Mouse (Mus musculus) large intestine, adult 2 months (tissue): ENCODE results near the gene Wbp2nl. TPM values are rescaled to one million over a fixed set of nuclear protein-coding genes. Genes with fewer than 3 reads are reported as not detected.
A peak's percentile ranks its signal among the peaks of the same experiment; 100 is the strongest.
"Not testable (repeated sequence)": the region's sequence is repeated elsewhere in the genome, so short reads cannot be mapped to it uniquely, and the experiment has no call there.

Experiments used
- DNase-seq: peaks from one replicate; pipeline ENCODE4 v3.0.0-alpha.2; 2012; ENCODE audit warnings: low read depth, low spot score
- WGBS: fragments of 180-500 bp; shearing (Covaris S2); methylation state at CpG from one replicate; pipeline ENCODE4 v1.1.7; 2018; 5-methylcytosine and 5-hydroxymethylcytosine counted together
- polyA plus RNA-seq: library from polyadenylated mRNA; depleted of rRNA; stranded (reverse); fragments of >200 nt; gene quantifications from 2 replicates; pipeline ENCODE4 v1.2.3, GENCODE M21; 2012

Wbp2nl gene
- polyA plus RNA-seq, 1 experiment = 0.11 TPM

DNA sequence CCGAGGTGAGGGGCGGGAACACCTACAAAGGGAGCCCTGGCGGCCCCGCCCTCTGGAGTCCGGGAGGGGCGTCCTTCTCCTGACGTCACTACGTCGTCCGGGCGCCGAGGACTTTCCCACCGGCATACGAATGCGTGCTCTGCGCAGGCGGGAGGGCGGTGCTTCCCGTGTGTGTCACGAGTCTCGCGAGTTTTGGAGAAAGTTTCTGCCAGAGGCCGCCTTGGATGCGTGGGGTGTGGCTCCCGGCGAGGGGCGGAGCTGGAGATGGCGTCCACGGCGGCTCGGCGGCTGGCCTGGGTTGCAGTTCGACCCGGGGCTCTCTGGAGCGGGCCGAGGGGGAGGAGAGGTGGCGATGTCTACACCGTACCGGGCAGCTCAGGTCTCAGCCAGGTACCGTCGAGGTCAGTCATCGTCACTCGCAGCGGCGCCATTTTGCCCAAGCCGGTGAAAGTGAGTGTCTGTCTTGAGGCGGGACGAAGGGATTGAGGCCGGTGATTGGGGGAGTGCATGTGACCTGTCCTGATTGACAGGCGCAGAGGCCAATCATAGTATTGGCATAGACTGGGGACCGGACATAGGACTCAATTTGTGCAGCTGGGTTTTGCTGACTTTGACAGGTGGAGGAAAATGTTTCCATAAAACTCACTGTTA, 47.2 kb downstream of the Wbp2nl start:
- under 1% methylated on average over 51 of the region's 51 CpGs for WGBS
- peak; percentile 99 for DNase-seq

DNA sequence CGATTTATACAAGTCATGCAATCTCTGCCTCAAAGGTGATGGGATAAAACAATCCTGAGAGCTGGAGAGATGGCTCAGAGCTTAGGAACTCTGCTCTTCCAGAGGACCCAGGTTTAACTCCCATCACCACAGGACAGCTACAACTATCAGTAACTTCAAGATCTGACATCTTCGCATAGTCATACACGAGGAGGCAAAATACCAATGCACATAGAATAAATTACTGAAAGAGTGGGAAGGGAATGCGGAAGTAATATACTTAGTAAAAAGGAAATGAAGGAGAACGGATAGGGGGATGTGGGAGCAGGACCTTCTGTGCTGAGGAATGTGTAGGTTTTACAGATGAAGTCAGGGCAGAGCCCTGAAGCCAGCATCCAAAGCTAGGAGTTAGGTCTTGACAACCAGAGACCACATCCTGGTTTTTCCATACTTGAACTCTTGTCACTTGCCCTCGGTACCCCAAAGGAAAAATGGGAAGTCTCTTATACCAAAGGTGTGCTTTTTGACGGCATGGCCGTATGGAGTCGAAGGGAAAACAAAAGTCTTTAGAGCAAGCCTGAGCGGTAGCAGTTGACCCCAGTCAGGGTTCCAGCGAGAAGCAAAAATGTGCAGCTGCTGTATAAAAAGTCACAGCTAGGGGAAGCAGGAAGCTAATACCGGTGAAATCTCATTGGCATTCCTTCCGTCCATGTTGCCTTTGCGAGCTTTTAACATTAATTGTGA, 48.0 kb downstream of the Wbp2nl start:
- no peak for DNase-seq
- 7% methylated on average over 14 of the region's 14 CpGs for WGBS

DNA sequence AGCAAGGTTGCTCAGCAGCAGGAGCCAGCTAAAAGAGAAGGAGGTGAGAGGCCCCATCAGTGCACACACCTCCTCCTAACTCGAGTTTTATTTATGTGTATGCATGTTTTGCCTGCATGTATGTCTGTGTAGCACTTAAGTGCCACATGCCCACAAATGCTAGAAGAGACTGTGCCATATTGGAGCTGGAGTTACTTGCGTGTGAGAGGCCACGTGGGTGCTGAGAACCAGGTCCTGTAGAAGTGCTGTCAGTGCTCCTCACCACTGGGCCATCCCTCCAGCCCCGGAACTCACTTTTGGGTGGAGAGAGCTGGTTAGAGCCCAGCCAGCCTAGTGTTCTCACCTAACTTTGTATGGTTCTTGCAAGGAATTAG, 48.5 kb downstream of the Wbp2nl start:
- no peak for DNase-seq
- 42% methylated on average over 4 of the region's 4 CpGs for WGBS

DNA sequence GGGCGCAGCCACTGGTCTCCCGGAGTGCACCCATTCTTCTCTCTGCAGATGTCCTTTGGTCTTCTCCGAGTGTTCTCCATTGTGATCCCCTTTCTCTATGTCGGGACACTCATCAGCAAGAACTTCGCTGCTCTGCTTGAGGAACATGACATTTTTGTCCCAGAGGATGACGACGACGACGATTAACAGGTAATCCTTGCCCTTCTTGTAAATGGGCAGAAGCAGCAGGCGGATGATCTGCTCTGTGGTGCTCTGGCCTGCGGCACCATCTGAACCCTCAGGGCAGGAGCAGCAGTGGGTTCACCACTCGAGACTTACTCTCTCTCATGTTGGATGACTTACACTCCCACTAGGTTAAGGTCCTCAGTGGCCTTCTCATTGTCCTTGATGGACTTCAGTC, 49.1 kb downstream of the Wbp2nl start:
- no peak for DNase-seq
- WGBS = 91% methylated on average over 12 of the region's 12 CpGs

DNA sequence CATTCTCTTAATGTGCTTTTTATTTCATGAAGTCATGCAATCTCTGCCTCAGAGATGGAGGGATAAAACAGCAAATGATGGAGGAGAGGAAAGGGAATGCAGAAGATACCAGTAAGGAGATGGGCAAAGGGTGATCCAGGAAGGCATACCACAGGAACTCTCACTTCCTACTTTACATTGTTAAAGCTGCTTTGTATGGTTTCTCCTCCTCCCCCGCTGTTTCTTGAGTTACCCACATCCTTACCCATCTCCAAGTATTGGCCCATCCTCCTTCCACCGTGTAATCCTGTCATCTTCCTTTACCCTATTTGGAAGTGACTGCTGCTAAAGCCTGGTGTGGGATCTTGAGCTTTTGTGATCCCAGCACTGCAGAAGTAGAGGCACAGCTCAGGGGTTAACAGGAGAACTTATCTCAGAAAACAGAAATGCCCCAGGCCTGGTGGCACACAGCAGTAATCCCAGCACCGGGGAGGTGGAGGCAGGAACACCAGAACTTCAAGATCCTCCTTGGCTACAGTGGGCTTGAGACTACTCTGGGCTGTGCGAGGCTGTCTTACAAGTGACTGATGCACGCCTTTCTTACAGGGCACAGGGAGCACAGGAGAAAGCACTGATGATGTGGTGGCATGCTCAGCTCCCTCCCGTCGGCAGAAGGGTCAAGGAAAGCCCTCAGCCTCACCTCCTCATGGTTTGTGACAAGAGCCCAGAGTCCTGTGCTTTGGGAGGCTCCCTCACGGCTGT, 49.7 kb downstream of the Wbp2nl start:
- DNase-seq = no peak

DNA sequence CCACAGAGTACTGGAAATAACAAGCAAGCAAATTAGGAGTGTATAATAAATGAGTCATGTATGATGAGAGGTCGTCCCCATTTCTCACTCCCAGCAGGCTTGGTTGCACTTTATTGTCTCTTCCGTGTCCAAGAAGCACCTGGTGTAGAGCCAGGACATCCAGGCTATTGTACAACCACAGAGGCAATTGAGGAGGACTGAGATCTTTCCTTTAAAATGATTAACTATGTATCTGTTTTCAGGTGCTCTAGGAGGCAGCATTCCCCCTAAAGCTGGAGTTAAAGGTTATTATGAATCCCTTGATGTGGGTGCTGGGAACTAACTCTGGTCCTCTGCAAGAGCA, 50.2 kb downstream of the Wbp2nl start:
- WGBS = 21% methylated on average over 2 of the region's 2 CpGs
- DNase-seq = no peak

More for the DNA sequence above, 49.7 kb downstream of the Wbp2nl start:
- 58% methylated on average over 8 of the region's 8 CpGs for WGBS

DNA sequence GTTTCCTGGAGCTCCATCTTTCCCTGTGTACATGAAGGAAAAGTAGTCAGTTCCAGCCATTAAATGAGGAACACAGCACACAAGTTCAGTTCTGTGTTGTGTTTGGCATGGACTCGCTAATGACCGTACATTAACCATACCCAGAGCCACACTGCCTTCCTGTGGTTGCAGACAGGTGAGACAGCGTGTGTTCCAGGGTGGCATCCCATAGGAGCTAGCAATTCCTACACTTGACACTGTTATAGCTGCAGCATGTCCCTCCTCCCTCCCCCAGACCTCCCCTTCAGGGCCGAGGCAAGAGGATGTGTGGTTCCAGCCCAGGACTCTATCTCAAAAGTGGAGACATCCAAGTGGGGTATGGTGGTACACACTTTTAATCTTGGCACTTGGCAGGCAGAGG, 51.6 kb downstream of the Wbp2nl start:
- WGBS = 56% methylated on average over 4 of the region's 4 CpGs
- no peak for DNase-seq

DNA sequence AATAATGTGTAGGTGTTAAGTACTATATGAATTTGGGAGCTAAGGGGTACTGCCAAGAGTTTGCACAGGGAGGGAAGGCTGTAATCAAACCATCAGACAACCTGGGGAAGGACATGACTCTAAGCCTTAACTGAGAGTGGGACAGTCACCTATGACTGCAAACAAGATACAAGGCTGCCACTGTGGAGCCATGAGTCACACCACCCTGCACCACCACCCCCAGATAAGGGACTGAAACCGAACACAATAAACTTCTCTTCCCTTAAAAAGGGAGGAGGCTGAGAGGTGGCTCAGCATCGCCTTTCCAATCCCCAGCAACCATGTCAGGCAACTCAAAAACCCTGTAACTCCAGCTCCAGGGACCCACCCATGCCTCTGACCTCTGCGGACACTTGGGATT, 52.7 kb downstream of the Wbp2nl start:
- DNase-seq = no peak
- 31% methylated on average over 3 of the region's 3 CpGs for WGBS

DNA sequence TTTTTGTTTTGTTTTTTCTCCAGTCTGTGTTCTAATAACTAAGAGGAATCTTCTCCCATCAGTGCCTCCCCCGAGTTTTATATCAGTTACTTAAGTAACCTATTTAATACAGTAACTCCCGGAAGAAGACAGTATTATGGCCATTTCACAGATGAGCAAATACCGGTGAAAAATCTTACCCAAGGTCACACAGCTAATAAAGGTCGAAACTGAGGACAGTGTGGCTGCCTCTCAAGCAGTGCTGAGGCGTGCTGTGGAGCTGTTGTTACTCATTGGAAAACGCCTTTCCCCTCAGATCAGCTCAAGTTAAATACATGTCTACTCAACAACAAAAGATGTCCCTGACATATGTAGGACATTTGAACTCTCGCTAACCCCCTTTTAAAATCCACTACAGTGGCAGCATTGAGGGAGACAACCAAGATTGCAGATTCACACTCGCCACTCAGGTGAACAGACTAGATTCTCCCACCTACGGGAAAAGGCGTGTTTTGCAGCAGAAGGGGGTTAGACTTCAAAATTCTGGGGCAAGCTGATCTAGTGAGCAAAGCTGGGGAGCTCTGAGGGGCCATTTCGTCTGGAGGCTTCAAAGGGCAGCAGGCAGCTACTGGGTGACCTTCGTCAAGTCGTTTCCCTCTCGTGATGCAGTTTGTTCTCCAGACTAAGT, 54.5 kb downstream of the Wbp2nl start:
- 6% methylated on average over 14 of the region's 14 CpGs for WGBS
- DNase-seq = no peak

DNA sequence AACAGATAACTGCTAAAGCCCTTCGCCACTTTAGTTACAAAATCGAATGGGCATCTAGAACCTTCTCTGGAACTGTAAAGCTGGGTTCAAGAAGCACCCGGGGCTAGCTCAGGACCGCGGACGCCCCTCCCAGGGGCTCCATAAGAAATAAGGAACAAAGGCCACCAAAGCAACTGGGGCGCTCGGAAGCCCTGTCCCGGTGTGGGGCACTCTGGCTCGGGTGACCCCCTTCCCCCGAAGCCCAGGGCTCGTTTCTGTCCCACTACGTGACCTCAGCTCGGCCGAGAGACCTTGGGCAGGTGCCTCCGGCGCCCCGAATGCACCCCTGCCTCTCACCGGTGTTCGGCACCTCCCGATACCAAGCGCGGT, 55.0 kb downstream of the Wbp2nl start:
- under 1% methylated on average over 23 of the region's 23 CpGs for WGBS
- DNase-seq = no peak

DNA sequence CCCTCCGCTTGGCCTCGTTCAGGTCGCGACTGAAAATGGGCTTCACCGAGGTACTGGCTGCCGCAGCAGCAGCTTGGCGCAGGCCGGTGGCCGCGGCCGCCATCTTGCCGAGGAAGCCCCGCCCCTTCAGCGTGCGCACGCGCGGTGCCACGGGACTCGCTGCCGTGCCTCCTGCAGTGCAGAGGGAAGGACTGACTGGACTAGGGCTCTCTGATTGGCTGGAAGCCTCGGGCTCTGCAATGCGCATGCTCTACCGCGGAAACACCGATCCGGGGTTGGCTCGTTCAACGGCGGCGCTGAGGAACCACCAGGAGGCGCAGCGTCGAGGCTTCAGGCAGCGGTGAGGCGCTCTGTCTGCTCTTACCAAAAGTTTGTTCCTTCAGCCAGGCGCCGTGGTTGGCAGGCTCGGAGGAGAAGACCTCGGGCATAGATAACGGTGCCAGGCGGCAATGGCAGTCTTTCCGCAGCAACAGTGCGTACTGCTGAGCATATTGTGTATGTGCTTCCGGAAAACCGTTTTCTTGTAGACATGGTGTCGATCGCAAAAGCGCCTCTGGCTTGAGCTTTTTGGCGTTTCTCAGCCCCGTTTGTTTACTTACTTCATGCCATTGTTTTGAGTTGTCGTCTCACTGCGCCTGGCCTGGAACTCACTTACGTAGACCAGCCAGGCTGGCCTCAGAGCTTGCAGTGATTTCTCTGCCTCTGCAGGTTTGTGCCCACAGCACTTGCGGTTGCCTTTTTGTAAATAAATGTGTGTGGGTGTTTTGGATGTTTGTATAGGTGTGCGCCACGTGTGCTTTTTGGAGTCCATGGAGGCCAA, 55.6 kb downstream of the Wbp2nl start, which contains the start of gene Ndufa6:
Gene Ndufa6, minus strand, starts transcription at position 197 of the 820 bp plus-strand sequence.
- WGBS = 1% methylated on average over 57 of the region's 57 CpGs
- DNase-seq = peak; percentile 88

DNA sequence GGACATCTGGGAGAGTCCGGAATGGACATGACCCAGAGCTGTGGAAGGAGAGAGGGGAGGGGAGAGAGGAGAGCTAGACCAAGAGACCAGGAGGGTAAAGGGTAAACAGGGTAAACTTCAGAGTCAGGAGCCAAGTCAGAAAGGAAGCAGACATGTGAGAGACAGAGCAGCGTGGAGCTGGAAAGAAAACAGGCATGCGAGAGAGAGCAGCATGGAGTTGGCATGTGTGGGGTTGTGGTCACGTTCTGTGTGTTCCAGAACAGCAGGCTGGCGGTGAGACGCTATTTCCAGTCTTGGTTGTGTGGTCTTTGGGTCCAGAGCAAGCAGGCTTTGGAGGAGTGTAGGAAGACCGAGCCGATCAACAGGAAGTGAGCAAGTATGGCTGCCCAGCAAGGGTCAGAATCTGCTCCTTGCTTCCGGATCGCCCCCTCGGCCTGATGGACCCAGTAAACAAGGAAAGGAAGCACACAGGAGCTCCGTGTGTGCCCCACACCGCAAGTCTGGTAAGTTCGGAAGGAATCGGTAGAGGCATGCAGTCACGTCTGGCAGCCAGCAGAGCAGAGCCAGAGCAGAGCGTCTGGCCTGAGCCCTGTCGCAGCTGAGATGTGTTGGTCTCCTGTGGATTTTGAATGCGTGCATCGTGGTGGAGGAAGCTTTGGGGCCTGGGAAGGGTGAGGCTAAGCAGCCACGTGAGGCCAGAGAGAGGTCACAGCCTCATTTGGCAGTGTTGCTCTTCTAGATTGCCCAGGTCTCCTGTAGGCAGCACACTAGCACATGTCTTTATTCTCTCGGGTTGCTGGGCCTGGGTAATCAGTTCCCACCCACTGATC, 59.9 kb downstream of the Wbp2nl start:
- 61% methylated on average over 22 of the region's 22 CpGs for WGBS

DNA sequence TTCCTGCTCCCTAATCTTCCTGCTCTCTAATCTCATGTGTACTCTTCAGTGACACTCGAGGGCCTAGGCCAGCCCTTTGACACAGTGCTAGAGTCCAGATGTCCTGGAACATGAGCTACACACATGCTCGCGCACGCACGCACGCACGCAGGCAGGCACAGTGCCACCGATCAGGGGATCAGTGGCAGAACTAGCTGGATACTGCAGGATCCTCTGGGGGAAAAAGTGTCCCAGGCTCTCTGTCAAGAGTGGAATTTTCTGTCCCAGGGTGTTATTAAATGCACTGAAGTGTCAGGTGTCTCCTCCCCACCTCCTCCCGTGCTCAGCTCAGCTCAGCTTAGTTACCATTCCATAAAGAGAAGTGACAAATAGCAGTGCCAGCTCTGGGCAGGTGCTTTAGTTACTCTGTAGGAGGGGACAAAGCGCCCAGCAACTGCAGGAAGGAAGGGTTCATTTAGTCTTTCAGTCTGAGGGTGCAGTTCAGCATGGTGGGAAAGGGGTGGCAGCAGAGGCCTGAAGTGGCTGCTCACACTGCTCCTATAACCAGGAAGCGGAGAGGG, 62.8 kb downstream of the Wbp2nl start:
- WGBS = 41% methylated on average over 11 of the region's 11 CpGs
- no peak for DNase-seq

More for the DNA sequence above, 59.9 kb downstream of the Wbp2nl start:
- no peak for DNase-seq

DNA sequence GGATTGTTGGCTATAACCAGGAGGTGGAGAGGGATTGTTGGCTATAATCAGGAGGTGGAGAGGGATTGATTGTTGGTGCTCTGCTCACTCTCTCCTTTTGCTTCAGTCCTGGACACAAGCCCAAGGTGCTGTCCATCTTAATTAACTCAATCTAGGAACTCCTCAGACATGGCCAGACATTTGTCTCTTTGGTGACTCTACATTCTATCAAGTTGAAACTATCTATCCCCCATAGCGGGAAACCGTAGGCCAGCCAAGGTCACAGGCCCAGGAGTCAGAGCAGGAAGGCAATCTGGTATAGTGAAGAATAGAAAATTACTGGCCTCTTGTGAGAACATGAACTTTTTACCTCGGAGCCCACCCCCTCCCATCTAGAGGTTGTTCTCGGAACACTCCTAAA, 63.5 kb downstream of the Wbp2nl start:
- WGBS = 90% methylated on average over 4 of the region's 4 CpGs
- DNase-seq = no peak

DNA sequence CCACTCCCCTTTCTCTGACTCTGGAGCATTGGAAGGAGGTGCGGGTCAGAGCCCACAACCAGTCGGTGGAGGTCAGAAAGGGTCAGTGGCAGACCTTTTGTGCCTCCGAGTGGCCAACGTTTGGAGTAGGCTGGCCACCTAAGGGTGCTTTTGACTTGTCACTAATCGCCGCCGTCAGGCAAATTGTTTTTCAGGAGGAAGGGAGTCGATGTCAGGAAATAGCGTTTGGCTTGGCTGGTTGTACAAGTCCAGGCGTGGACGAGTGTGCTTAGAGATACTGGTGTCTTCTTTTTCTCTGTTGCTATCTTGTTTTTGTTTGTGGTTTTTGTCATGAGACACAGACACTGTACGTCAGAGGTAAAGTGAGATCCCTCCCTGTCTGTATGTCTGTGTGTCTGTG, 65.0 kb downstream of the Wbp2nl start:
- WGBS = 74% methylated on average over 11 of the region's 12 CpGs
- not testable (repeated sequence) for DNase-seq
